Mouse (Mus musculus): ENCODE results near the gene Ism2.

DNA sequence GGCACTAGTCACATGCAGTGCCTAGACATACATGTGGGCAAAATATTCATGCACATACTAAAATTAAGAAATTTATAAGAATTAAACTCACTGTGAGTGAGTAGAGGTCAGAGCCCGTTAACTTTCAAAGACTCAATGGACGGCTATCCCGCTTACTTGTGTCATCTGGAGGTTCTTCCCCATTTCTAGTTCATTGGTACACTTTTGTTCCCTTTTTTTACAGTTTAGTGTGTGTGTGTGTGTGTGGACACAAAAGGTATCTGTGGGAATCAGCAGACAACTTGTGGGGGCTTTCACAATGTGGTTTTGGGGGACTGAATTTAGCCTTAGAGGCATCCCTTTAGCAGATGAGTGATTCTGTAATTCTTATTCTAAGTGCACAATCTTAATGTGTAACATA lies 25.9 kb upstream of the Ism2 start:
- TF ChIP-seq CTCF (IDR thresholded peaks at IDR 0.05; ENCODE audit: control insufficient read depth, insufficient read depth, low read length) (no peak), POLR2A (IDR thresholded peaks at IDR 0.05; ENCODE audit: borderline replicate concordance, control insufficient read depth, low read depth, low read length) (no peak)

All from bone marrow, adult 2 months (tissue).